Mouse (Mus musculus) embryonic facial prominence, embryonic 12.5 days (tissue): ENCODE measurements around the gene Ctnna3. TPM values are rescaled to one million over a fixed set of nuclear protein-coding genes. Genes with fewer than 3 reads are reported as not detected.
A peak's percentile ranks its signal among the peaks of the same experiment; 100 is the strongest.

Source experiments
- ATAC-seq: fragments of 200-750 bp; cut with Nextera tagmentation; 2 replicates; pipeline ENCODE4 v1.8.0; 2017; ENCODE audit not compliant: insufficient number of reproducible peaks, insufficient read depth, low FRiP score, low TSS enrichment
- H3K27ac ChIP-seq: fragments of 300-500 bp; sonication (generic); 2 replicates; pipeline ENCODE4 v1.5.1; 2016; ENCODE audit warnings: mild to moderate bottlenecking
- H3K27me3 ChIP-seq: fragments of 300-500 bp; sonication (generic); 2 replicates; pipeline ENCODE4 v1.6.1; 2016; ENCODE audit warnings: mild to moderate bottlenecking, moderate library complexity
- H3K36me3 ChIP-seq: fragments of 300-500 bp; sonication (generic); 2 replicates; pipeline ENCODE4 v1.6.1; 2016; ENCODE audit warnings: mild to moderate bottlenecking
- H3K4me1 ChIP-seq: fragments of 300-500 bp; sonication (generic); 2 replicates; pipeline ENCODE4 v1.6.1; 2016
- H3K4me2 ChIP-seq: fragments of 300-500 bp; sonication (generic); replicated peaks from 2 replicates; pipeline ENCODE4 v1.6.1; 2016; ENCODE audit warnings: mild to moderate bottlenecking, moderate library complexity
- H3K4me3 ChIP-seq: fragments of 300-500 bp; sonication (generic); 2 replicates; pipeline ENCODE4 v1.5.1; 2016; ENCODE audit warnings: mild to moderate bottlenecking
- H3K9ac ChIP-seq: fragments of 300-500 bp; sonication (generic); 2 replicates; pipeline ENCODE4 v1.6.1; 2016; ENCODE audit warnings: mild to moderate bottlenecking, moderate library complexity
- H3K9me3 ChIP-seq: fragments of 300-500 bp; sonication (generic); 2 replicates; pipeline ENCODE4 v1.6.1; 2016; ENCODE audit warnings: mild to moderate bottlenecking, moderate library complexity
- WGBS: fragments of 180-500 bp; shearing (Covaris S2); methylation state at CpG from one replicate; pipeline ENCODE4 v1.1.7; 2016; 5-methylcytosine and 5-hydroxymethylcytosine counted together
- polyA plus RNA-seq: library from polyadenylated mRNA; unstranded; fragments of >200 nt; fragmentation: Nextera tagmentation; extraction: Ambion mirVana; gene quantifications from 2 replicates; pipeline ENCODE4 v1.2.1, GENCODE M21; 2016

Ctnna3 gene
- polyA plus RNA-seq, 1 experiment from 2014 or later = 0.32 TPM

GRCm38 (mm10) chr10:63566691-63567090 is 136.8 kb downstream of the Ctnna3 start:
- no peak overlapping the region for H3K4me2 ChIP-seq
- H3K36me3 ChIP-seq = no peaks in the 10 kb centered on the region
- no peaks in the 10 kb centered on the region for H3K27me3 ChIP-seq
- no peak overlapping the region for H3K27ac ChIP-seq
- H3K9me3 ChIP-seq = no peaks in the 10 kb centered on the region
- no peak overlapping the region for H3K4me3 ChIP-seq
- H3K4me1 ChIP-seq = no peaks in the 10 kb centered on the region
- 90% methylated on average over 8 of the region's 8 CpGs for WGBS
- no peak overlapping the region for H3K9ac ChIP-seq
- no peak for ATAC-seq

- no peaks in the 10 kb centered on the region for H3K4me1 ChIP-seq
- H3K27ac ChIP-seq = no peak overlapping the region
- no peak overlapping the region for H3K4me3 ChIP-seq
- H3K9ac ChIP-seq = no peak overlapping the region
- no peaks in the 10 kb centered on the region for H3K27me3 ChIP-seq
- H3K36me3 ChIP-seq = no peaks in the 10 kb centered on the region
- no peak for ATAC-seq
- no peak overlapping the region for H3K4me2 ChIP-seq
- no peaks in the 10 kb centered on the region; the same call in 1 of the 2 replicates for H3K9me3 ChIP-seq
Observed at GRCm38 (mm10) chr10:63571561-63571960, 141.7 kb downstream of the Ctnna3 start.

- WGBS = 92% methylated on average over 7 of the region's 7 CpGs
- no peak overlapping the region for H3K4me2 ChIP-seq
- no peaks in the 10 kb centered on the region for H3K36me3 ChIP-seq
- H3K4me1 ChIP-seq = no peaks in the 10 kb centered on the region
- ATAC-seq = no peak
- no peaks in the 10 kb centered on the region for H3K27me3 ChIP-seq
- H3K27ac ChIP-seq = no peak overlapping the region
- H3K9me3 ChIP-seq = no peaks in the 10 kb centered on the region; the same call in 1 of the 2 replicates
- no peak overlapping the region for H3K4me3 ChIP-seq
- H3K9ac ChIP-seq = no peak overlapping the region
Observed at GRCm38 (mm10) chr10:63572866-63573265, 143.0 kb downstream of the Ctnna3 start.

- no peaks in the 10 kb centered on the region for H3K4me1 ChIP-seq
- no peaks in the 10 kb centered on the region; the same call in 1 of the 2 replicates for H3K9me3 ChIP-seq
- no peak overlapping the region for H3K4me3 ChIP-seq
- ATAC-seq = no peak
- no peak overlapping the region for H3K9ac ChIP-seq
- no peaks in the 10 kb centered on the region for H3K27me3 ChIP-seq
- 77% methylated on average over 7 of the region's 7 CpGs for WGBS
- H3K36me3 ChIP-seq = no peaks in the 10 kb centered on the region
- H3K4me2 ChIP-seq = no peak overlapping the region
- no peak overlapping the region for H3K27ac ChIP-seq
Observed at GRCm38 (mm10) chr10:63574100-63574609, 144.3 kb downstream of the Ctnna3 start.

GRCm38 (mm10) chr10:63582608-63583007 is 152.7 kb downstream of the Ctnna3 start:
- 8% methylated on average over 14 of the region's 14 CpGs for WGBS
- Histone ChIP-seq H3K27ac (no peak overlapping the region), H3K9me3 (no peaks in the 10 kb centered on the region), H3K36me3 (no peaks in the 10 kb centered on the region), H3K4me3 (no peak overlapping the region), H3K4me2 (no peak overlapping the region), H3K9ac (no peak overlapping the region), H3K4me1 (no peaks in the 10 kb centered on the region), H3K27me3 (0 out of 2 replicates have a peak, but pooled peaks cover 3% of the 10 kb centered on the region)
- ATAC-seq = peak; percentile 52; the same call in 1 of the 2 replicates

- peak overlapping the region; percentile 26; the same call in 1 of the 2 replicates for H3K4me2 ChIP-seq
- H3K4me1 ChIP-seq = no peaks in the 10 kb centered on the region
- no peak overlapping the region for H3K4me3 ChIP-seq
- 75% methylated on average over 20 of the region's 20 CpGs for WGBS
- H3K27ac ChIP-seq = no peak overlapping the region
- H3K9me3 ChIP-seq = no peaks in the 10 kb centered on the region
- H3K36me3 ChIP-seq = no peaks in the 10 kb centered on the region
- 0 out of 2 replicates have a peak, but pooled peaks cover 3% of the 10 kb centered on the region for H3K27me3 ChIP-seq
- no peak for ATAC-seq
- H3K9ac ChIP-seq = no peak overlapping the region
Observed at GRCm38 (mm10) chr10:63583798-63584374, 154.0 kb downstream of the Ctnna3 start.

- Histone ChIP-seq H3K4me2 (no peak overlapping the region), H3K9me3 (no peaks in the 10 kb centered on the region), H3K9ac (no peak overlapping the region), H3K4me1 (no peaks in the 10 kb centered on the region), H3K36me3 (no peaks in the 10 kb centered on the region), H3K27me3 (no peaks in the 10 kb centered on the region), H3K27ac (no peak overlapping the region), H3K4me3 (no peak overlapping the region)
- 92% methylated on average over 5 of the region's 5 CpGs for WGBS
- ATAC-seq = no peak
Observed at GRCm38 (mm10) chr10:63599417-63599816, 169.5 kb downstream of the Ctnna3 start.

GRCm38 (mm10) chr10:63601206-63601605 is 171.3 kb downstream of the Ctnna3 start:
- Histone ChIP-seq H3K27ac (no peak overlapping the region), H3K4me3 (no peak overlapping the region), H3K9me3 (no peaks in the 10 kb centered on the region), H3K4me1 (no peaks in the 10 kb centered on the region), H3K36me3 (no peaks in the 10 kb centered on the region), H3K27me3 (no peaks in the 10 kb centered on the region), H3K4me2 (no peak overlapping the region), H3K9ac (no peak overlapping the region)
- WGBS = 78% methylated on average over 2 of the region's 2 CpGs
- ATAC-seq = no peak

GRCm38 (mm10) chr10:63628546-63628945 is 198.6 kb downstream of the Ctnna3 start:
- H3K36me3 ChIP-seq = no peaks in the 10 kb centered on the region
- H3K27me3 ChIP-seq = no peaks in the 10 kb centered on the region
- 13% methylated on average over 1 of the region's 1 CpGs for WGBS
- H3K4me2 ChIP-seq = no peak overlapping the region
- H3K27ac ChIP-seq = no peak overlapping the region
- no peak overlapping the region for H3K9ac ChIP-seq
- no peak overlapping the region for H3K4me3 ChIP-seq
- H3K9me3 ChIP-seq = no peaks in the 10 kb centered on the region
- ATAC-seq = no peak
- H3K4me1 ChIP-seq = no peaks in the 10 kb centered on the region

GRCm38 (mm10) chr10:63633915-63634314 is 204.0 kb downstream of the Ctnna3 start:
- WGBS = 72% methylated on average over 1 of the region's 1 CpGs
- no peak overlapping the region for H3K4me2 ChIP-seq
- no peaks in the 10 kb centered on the region for H3K27me3 ChIP-seq
- no peaks in the 10 kb centered on the region for H3K9me3 ChIP-seq
- no peak overlapping the region for H3K27ac ChIP-seq
- no peak for ATAC-seq
- H3K4me1 ChIP-seq = no peaks in the 10 kb centered on the region
- no peaks in the 10 kb centered on the region for H3K36me3 ChIP-seq
- no peak overlapping the region for H3K4me3 ChIP-seq
- no peak overlapping the region for H3K9ac ChIP-seq

- Histone ChIP-seq H3K27ac (no peak overlapping the region), H3K9me3 (no peaks in the 10 kb centered on the region), H3K27me3 (no peaks in the 10 kb centered on the region), H3K36me3 (no peaks in the 10 kb centered on the region), H3K4me1 (no peaks in the 10 kb centered on the region), H3K4me3 (no peak overlapping the region), H3K4me2 (no peak overlapping the region), H3K9ac (no peak overlapping the region)
- no peak for ATAC-seq
- 83% methylated on average over 5 of the region's 5 CpGs for WGBS
Observed at GRCm38 (mm10) chr10:63637987-63638386, 208.1 kb downstream of the Ctnna3 start.

GRCm38 (mm10) chr10:63647300-63647699 is 217.4 kb downstream of the Ctnna3 start:
- WGBS = 53% methylated on average over 3 of the region's 3 CpGs
- H3K9me3 ChIP-seq = no peaks in the 10 kb centered on the region
- H3K9ac ChIP-seq = no peak overlapping the region
- H3K4me3 ChIP-seq = no peak overlapping the region
- H3K27ac ChIP-seq = no peak overlapping the region
- no peaks in the 10 kb centered on the region for H3K4me1 ChIP-seq
- no peaks in the 10 kb centered on the region for H3K27me3 ChIP-seq
- no peaks in the 10 kb centered on the region for H3K36me3 ChIP-seq
- no peak for ATAC-seq
- H3K4me2 ChIP-seq = no peak overlapping the region
